Mouse (Mus musculus) lung, postnatal 0 days (tissue): ENCODE results near the gene Zfp365.

Experiments
- CTCF ChIP-seq: IDR thresholded peaks from 2 replicates; pipeline ENCODE4 v1.5.1; 2016; ENCODE audit warnings: antibody characterized with exemption, mild to moderate bottlenecking
- EP300 ChIP-seq: IDR thresholded peaks from 2 replicates; pipeline ENCODE4 v1.6.1; 2016; ENCODE audit warnings: antibody characterized with exemption, mild to moderate bottlenecking, control low read depth

GRCm38 (mm10) chr10:67839156-67839555 is 73.3 kb downstream of the Zfp365 start:
- TF ChIP-seq CTCF (no peak), EP300 (no peak)
